Mouse (Mus musculus): ENCODE measurements around the gene Rnf19b.

DNA sequence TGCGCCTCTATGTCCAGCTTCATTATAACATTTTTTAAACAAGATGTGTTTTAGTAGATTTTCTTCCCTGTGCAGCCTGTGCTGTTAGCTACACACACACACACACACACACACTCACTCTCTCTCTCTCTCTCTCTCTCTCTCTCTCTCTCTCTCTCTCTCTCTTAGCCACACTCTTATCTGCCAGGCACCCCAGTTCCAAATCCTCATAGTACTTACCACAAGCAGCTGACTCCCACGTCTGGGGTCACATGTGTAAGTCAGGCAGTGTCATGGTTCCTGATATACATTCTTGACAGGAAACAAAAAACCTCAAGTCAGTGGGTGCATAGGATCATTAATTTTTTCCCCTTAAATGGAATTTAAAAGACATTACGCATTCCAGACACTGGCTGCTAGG, 49.4 kb upstream of the Rnf19b start:
- TF ChIP-seq POLR2A (IDR thresholded peaks at IDR 0.05; ENCODE audit: low read depth, low read length) (no peak), CTCF (conservative IDR thresholded peaks at IDR 0.05; ENCODE audit: insufficient read depth, insufficient read length, low read depth, low read length) (no peak)

All from kidney, adult 2 months (tissue).